Mouse (Mus musculus) cerebellum, adult 9-10 months (tissue): ENCODE results near the gene Mtcl1.

Experiments used
- DNase-seq: peaks from one replicate; pipeline ENCODE4 v3.0.0; 2022

Mtcl1 gene

GRCm38 (mm10) chr17:66405601-66406000 is 43.9 kb downstream of the Mtcl1 start:
- no peak for DNase-seq

- DNase-seq = peak; percentile 67
These were observed 44.5 kb downstream of the Mtcl1 start for GRCm38 (mm10) chr17:66404883-66405590.

GRCm38 (mm10) chr17:66402791-66403470 is 46.6 kb downstream of the Mtcl1 start:
- DNase-seq = no peak

- DNase-seq = peak; percentile 94
These were observed 47.8 kb downstream of the Mtcl1 start for GRCm38 (mm10) chr17:66401596-66402265.

- DNase-seq = no peak
These were observed 49.8 kb downstream of the Mtcl1 start for GRCm38 (mm10) chr17:66399780-66400179.

- no peak for DNase-seq
These were observed 55.0 kb downstream of the Mtcl1 start for GRCm38 (mm10) chr17:66394571-66394970.

- no peak for DNase-seq
These were observed 61.2 kb downstream of the Mtcl1 start for GRCm38 (mm10) chr17:66388307-66388706.

GRCm38 (mm10) chr17:66381338-66381737 is 68.2 kb downstream of the Mtcl1 start:
- no peak for DNase-seq

- peak; percentile 89 for DNase-seq
These were observed 69.4 kb downstream of the Mtcl1 start for GRCm38 (mm10) chr17:66379900-66380857.

GRCm38 (mm10) chr17:66379308-66379707 is 70.2 kb downstream of the Mtcl1 start:
- no peak for DNase-seq

GRCm38 (mm10) chr17:66378127-66378526 is 71.4 kb downstream of the Mtcl1 start:
- DNase-seq = no peak

GRCm38 (mm10) chr17:66374633-66375272 is 74.8 kb downstream of the Mtcl1 start:
- peak; percentile 85 for DNase-seq

- DNase-seq = no peak
These were observed 78.7 kb downstream of the Mtcl1 start for GRCm38 (mm10) chr17:66370867-66371266.

- no peak for DNase-seq
These were observed 79.8 kb downstream of the Mtcl1 start for GRCm38 (mm10) chr17:66369777-66370176.

- DNase-seq = peak; percentile 56
These were observed 81.4 kb downstream of the Mtcl1 start for GRCm38 (mm10) chr17:66368127-66368526.

GRCm38 (mm10) chr17:66365664-66366063 is 83.9 kb downstream of the Mtcl1 start:
- DNase-seq = no peak

- DNase-seq = no peak
These were observed 84.3 kb downstream of the Mtcl1 start for GRCm38 (mm10) chr17:66365293-66365642.

- DNase-seq = no peak
These were observed 84.8 kb downstream of the Mtcl1 start for GRCm38 (mm10) chr17:66364525-66365292.

- no peak for DNase-seq
These were observed 85.6 kb downstream of the Mtcl1 start for GRCm38 (mm10) chr17:66363852-66364524.

- no peak for DNase-seq
These were observed 87.1 kb downstream of the Mtcl1 start for GRCm38 (mm10) chr17:66362287-66363016.
